Mouse (Mus musculus) olfactory bulb, adult 2 months (tissue): ENCODE measurements around the gene Abhd17c. TPM values are rescaled to one million over a fixed set of nuclear protein-coding genes. Genes with fewer than 3 reads are reported as not detected.

ENCODE experiments used
- H3K27ac ChIP-seq: fragments of 200-500 bp; 2 replicates; pipeline ENCODE4 v1.5.1; 2012; ENCODE audit warnings: low read depth, low read length; ENCODE audit not compliant: insufficient read depth
- H3K4me1 ChIP-seq: fragments of 200-500 bp; 2 replicates; pipeline ENCODE4 v1.6.1; 2012; ENCODE audit warnings: low read length; ENCODE audit not compliant: control insufficient read depth, insufficient read depth
- H3K4me3 ChIP-seq: fragments of 200-500 bp; 2 replicates; pipeline ENCODE4 v1.5.1; 2012; ENCODE audit warnings: mild to moderate bottlenecking, low read depth, low read length, moderate library complexity; ENCODE audit not compliant: insufficient read depth
- CTCF ChIP-seq: fragments of 200-500 bp; IDR thresholded peaks from 2 replicates; pipeline ENCODE4 v1.5.1; 2012; ENCODE audit warnings: low read depth, mild to moderate bottlenecking, low read length, moderate library complexity; ENCODE audit not compliant: insufficient read depth
- POLR2A ChIP-seq: fragments of 200-500 bp; IDR thresholded peaks from 2 replicates; pipeline ENCODE4 v1.6.1; 2012; ENCODE audit warnings: mild to moderate bottlenecking, low read depth, low read length, moderate library complexity; ENCODE audit not compliant: insufficient read depth
- WGBS: fragments of 180-500 bp; shearing (Covaris S2); methylation state at CpG from one replicate; pipeline ENCODE4 v1.1.7; 2018; 5-methylcytosine and 5-hydroxymethylcytosine counted together
- polyA plus RNA-seq: library from polyadenylated mRNA; stranded (reverse); fragments of >200 nt; gene quantifications from 2 replicates; pipeline ENCODE4 v1.2.4, GENCODE M21; 2012; ENCODE audit warnings: low replicate concordance; ENCODE audit not compliant: missing spikeins, insufficient read depth, insufficient read length

The Abhd17c gene
- polyA plus RNA-seq, 1 experiment: not detected

- WGBS: 95% methylated on average over 2 of the region's 2 CpGs
- TF ChIP-seq POLR2A (no peak), CTCF (no peak)
- Histone ChIP-seq H3K27ac (no peak overlapping the region), H3K4me1 (no peaks in the 10 kb centered on the region), H3K4me3 (no peak overlapping the region)
Measured at GRCm38 (mm10) chr7:84159414-84159813, 7.7 kb upstream of the Abhd17c start.

- TF ChIP-seq CTCF (no peak), POLR2A (no peak)
- 88% methylated on average over 4 of the region's 4 CpGs for WGBS
- Histone ChIP-seq H3K4me3 (no peak overlapping the region), H3K27ac (no peak overlapping the region), H3K4me1 (peaks cover 8% of the 10 kb centered on the region)
Measured at GRCm38 (mm10) chr7:84153821-84154220, 2.1 kb upstream of the Abhd17c start.

GRCm38 (mm10) chr7:84152821-84153220 is 1.1 kb upstream of the Abhd17c start:
- no peak overlapping the region for H3K4me3 ChIP-seq
- WGBS: 73% methylated on average over 4 of the region's 4 CpGs
- no peak for TF ChIP-seq CTCF
- TF ChIP-seq POLR2A: no peak
- peaks cover 8% of the 10 kb centered on the region for H3K4me1 ChIP-seq
- H3K27ac ChIP-seq: no peak overlapping the region

- WGBS: 52% methylated on average over 6 of the region's 6 CpGs
- H3K27ac ChIP-seq: no peak overlapping the region
- peaks cover 8% of the 10 kb centered on the region for H3K4me1 ChIP-seq
- peak overlapping the region; percentile 73; the same call in 1 of the 2 replicates for H3K4me3 ChIP-seq
- TF ChIP-seq POLR2A (no peak), CTCF (no peak)
Measured at GRCm38 (mm10) chr7:84152374-84152773, 681 bp upstream of the Abhd17c start.

- Histone ChIP-seq H3K27ac (no peak overlapping the region), H3K4me1 (peaks cover 11% of the 10 kb centered on the region), H3K4me3 (peak overlapping the region; percentile 73)
- under 1% methylated on average over 55 of the region's 55 CpGs for WGBS
- no peak for TF ChIP-seq POLR2A
- no peak for TF ChIP-seq CTCF
Measured at GRCm38 (mm10) chr7:84151960-84152334, 254 bp upstream of the Abhd17c start.

GRCm38 (mm10) chr7:84150361-84151000 is 1.2 kb downstream of the Abhd17c start:
- 12% methylated on average over 13 of the region's 13 CpGs for WGBS
- H3K27ac ChIP-seq: no peak overlapping the region
- no peak for TF ChIP-seq POLR2A
- TF ChIP-seq CTCF: no peak

GRCm38 (mm10) chr7:84149821-84150220 is 1.9 kb downstream of the Abhd17c start:
- TF ChIP-seq CTCF: no peak
- no peak overlapping the region for H3K27ac ChIP-seq
- WGBS: 47% methylated on average over 4 of the region's 4 CpGs
- H3K4me3 ChIP-seq: no peak overlapping the region
- H3K4me1 ChIP-seq: peaks cover 15% of the 10 kb centered on the region

More at GRCm38 (mm10) chr7:84150361-84151000, 1.2 kb downstream of the Abhd17c start:
- H3K4me3 ChIP-seq: peak overlapping the region; percentile 73
- peaks cover 15% of the 10 kb centered on the region for H3K4me1 ChIP-seq

GRCm38 (mm10) chr7:84148896-84149295 is 2.8 kb downstream of the Abhd17c start:
- H3K27ac ChIP-seq: no peak overlapping the region
- 70% methylated on average over 3 of the region's 3 CpGs for WGBS
- TF ChIP-seq CTCF (no peak), POLR2A (no peak)

GRCm38 (mm10) chr7:84147746-84148145 is 3.9 kb downstream of the Abhd17c start:
- Histone ChIP-seq H3K27ac (no peak overlapping the region), H3K4me1 (peaks cover 15% of the 10 kb centered on the region), H3K4me3 (no peak overlapping the region)
- TF ChIP-seq POLR2A (no peak), CTCF (no peak)
- 81% methylated on average over 1 of the region's 1 CpGs for WGBS

More at GRCm38 (mm10) chr7:84148896-84149295, 2.8 kb downstream of the Abhd17c start:
- no peak overlapping the region for H3K4me3 ChIP-seq
- peaks cover 15% of the 10 kb centered on the region for H3K4me1 ChIP-seq
